Mouse (Mus musculus) left cerebral cortex, postnatal 36 days (tissue): ENCODE measurements at regions not wholly inside any gene's neighbourhood (a gene's known extent, or its start where the extent isn't known, plus 50 kb on each side); places are given as distances from the start of the nearest gene placed in this dataset.
A peak's percentile ranks its signal among the peaks of the same experiment; 100 is the strongest.

Source experiments
- DNase-seq, 2 experiments: peaks; one replicate each; pipeline ENCODE4 v3.0.0; 2021 to 2022; ENCODE audit warnings: low spot score in 2 of 2, mixed read lengths in 1 of 2
- intact Hi-C: fragments of 180-260 bp; cut with DNase I; formaldehyde crosslinking; loops from one replicate; pipeline ENCODE4 v1.15.1; 2025

DNA sequence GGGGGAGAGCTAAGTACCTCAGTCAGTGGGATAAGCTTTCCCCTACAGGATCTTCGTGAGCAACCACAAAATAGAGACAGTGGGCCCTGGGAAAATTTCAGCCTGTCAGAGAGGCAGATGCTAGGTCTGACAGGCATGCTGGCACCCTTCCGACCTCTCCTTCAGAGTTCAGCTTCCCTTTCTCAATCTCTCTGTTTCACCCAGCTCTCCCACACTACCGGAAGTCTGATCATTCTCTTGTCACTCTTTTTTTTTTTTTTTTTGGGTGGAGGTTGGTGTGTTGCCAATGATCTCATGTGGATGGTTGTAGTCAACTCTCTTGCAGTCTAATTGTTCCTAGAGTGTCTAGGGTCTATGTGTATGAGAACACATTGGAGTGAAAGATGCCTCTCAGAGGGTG lies 80.6 kb upstream of the Palmd start:
- no peak for DNase-seq
- intact Hi-C loops = no loop called here

DNA sequence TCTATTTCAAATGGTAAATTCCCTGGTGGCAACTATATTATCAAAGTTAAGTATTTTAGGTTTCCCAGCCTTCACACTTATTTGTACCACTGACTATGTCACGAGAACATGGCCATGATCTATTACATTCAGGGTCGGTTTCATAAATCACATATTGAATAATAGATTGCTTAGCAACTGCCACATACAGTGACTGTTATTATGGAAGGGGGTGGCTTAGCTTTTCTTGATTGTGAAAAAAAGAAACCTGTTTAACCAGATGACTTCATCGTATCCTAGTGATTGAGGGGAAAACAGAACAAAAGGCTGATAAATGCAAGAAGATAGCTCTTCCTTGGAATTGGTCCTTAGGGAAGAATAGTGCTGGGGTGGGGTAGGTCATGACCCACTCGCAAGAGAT lies 76.0 kb upstream of the Palmd start:
- intact Hi-C loops = no loop called here
- no peak for DNase-seq

DNA sequence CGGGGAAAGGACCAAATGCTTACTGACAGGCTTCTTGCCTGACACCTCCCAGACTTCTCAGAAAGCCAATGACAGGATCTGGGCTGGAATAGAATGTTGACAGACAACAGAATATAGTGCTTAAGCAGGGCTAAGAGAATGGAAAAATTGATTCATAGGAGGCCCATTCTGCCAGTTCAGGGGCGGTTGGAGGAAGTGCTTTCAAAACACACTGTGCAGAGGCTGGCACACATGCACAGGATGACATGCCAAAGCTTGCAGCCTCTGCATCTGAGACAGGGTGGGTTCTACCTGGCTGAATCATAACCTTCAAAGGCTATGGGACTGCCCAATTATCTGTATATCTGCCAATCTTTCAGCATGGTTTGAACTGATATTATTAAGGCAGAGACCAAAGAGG lies 75.5 kb upstream of the Palmd start:
- DNase-seq = peak in 1 of 2 experiments; percentile 13
- intact Hi-C loops = no loop called here

DNA sequence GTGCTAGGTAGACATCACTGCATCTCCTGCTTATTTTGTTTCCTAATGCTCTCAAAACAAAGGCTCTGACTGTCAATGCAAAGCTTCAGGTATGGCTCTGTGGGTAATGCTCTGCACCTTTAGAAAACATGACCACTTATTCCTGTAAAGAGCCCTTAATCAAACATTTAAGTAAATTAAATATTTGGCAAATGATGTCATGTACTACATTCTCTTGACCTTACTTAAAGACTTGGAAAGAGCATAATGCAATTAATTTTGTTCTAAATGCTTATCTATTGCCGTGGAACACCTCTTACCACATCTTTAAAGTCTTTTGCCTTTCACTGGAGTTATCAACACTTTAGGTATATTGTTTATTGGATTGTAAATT lies 70.1 kb upstream of the Palmd start:
- intact Hi-C loops = no loop called here
- DNase-seq = no peak

DNA sequence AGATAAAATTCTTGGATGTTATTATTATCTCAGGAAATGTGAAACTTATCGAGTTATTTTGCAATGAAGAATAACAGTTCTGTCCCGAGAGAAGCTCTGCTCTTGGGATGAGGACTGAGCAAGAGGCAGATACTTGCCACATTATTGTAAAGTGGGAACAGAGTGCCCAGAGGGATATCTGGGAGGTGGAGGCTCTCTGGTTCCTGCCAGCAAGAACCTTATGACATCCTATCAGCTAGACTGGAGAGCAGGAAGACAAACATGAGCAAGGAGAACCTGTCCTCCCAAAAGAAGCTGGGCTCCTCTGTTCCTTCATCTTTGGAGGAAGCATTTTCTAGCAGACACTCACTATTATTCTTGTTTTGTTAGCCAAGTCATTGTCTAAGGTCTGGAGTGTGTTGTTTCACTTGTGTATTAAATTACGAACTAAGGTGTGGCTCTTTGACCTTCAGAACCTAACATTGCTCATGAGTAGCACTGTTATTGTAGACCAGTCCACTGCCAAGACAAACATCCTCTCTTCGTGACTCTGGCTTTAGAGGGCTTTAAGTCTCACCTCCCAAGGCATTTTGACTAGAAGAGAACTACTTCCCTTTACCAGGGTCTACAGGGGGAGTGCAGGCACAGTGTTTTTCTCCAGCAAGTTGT lies 69.6 kb upstream of the Palmd start:
- intact Hi-C loops = no loop called here
- DNase-seq = no peak
